Mouse (Mus musculus) adipose tissue, adult 10 weeks (tissue): Measurements from ENCODE around the gene Akap13. TPM values are rescaled to one million over a fixed set of nuclear protein-coding genes. Genes with fewer than 3 reads are reported as not detected.

Source experiments
- polyA plus RNA-seq: library from polyadenylated mRNA; stranded (reverse); fragments of 350-450 nt; fragmentation: Illumina TruSeq; extraction: RNeasy Lipid Tissue Mini Kit (QIAGEN cat#74804); gene quantifications from one replicate; pipeline ENCODE4 v1.2.3, GENCODE M21; 2014; ENCODE audit warnings: low read depth, low replicate concordance

Gene Akap13
- 22.0 TPM for polyA plus RNA-seq

DNA sequence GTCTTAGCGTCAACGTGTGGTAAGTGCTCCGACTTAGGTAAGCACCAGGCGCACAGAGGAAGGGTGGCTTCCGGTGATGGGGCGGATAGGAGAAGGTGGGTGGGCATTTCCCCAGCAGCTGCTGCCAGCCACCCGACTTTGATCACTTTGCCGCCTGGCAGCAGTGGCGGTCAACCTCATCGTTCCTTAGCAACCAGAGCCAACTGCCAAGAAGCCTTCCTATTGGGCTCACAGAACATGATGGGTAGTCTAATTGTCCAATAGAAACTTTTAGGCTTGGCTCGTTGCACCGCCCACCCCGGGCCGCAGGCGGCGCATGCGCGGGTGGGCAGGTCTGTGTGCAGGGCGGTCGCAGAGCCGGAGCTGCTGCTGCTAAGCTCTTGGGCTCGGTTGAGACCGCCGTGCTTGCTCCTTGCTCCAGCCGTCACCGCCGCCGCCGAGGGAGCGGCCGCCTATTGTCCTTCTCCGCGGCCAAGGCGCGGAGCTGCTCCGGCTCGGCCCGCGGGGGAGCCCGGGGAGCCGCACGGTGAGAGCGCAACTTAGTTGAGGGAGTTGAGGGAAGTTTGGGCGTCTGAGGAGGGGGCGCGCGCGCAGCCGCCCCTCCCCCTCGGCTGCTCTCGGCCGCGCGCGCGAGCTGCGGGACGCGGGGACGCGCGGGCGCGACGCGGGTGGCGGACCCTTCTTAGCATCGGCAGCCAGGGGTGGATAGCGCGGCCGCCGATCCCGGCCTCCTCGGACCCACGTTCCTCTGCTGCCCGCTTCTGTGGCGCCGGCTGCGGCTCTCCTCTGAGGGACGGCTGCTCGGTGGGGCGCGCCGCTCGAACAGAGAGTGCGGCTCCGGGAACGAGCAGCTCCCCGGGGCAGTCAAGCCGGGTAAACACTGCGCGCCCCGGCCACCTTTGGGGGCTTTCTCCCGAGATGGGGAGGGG is at the start of gene Akap13:
TSS of gene Akap13 (plus strand) at position 312 of the 929 bp plus-strand sequence.

Other genes starting within 250 kb of the Akap13 start
- 2.4 TPM for gene Sv2b, start 146.3 kb upstream of the Akap13 start, polyA plus RNA-seq